In genomic region chr14:21813847-21814246, GRCm38 (mm10) we compare ENCODE assay signal across 12 mouse cellular contexts. TPM values are rescaled to one million over a fixed set of nuclear protein-coding genes. Genes with fewer than 3 reads are reported as not detected.
DNase-seq lines count a peak whose midpoint lies in the region; ATAC-seq and TF ChIP-seq lines count a peak whose summit lies in the region.
"Had no signal": no experiment of that assay in that cellular context is flagged by ENCODE, and none has a peak within 500 bp of the region (broad histone marks: within the 10 kb centered on the region; RNA-seq: fewer than 3 reads in every experiment).

No protein-coding gene starts in this region.

- no peak for TF ChIP-seq CTCF in G1E (IDR thresholded peaks at IDR 0.05; ENCODE audit: low read depth, low read length)

- peak overlapping the region; percentile 9; the same call in 1 of the 2 replicates for H3K4me3 ChIP-seq in G1E (ENCODE audit: low read depth, low read length)
- no peak overlapping the region for H3K4me3 ChIP-seq in midbrain, embryonic 15.5 days
- no peak overlapping the region for H3K4me3 ChIP-seq in forebrain, embryonic 16.5 days (replicated peaks; ENCODE audit: low read length)
- H3K4me3 ChIP-seq: embryonic facial prominence, embryonic 15.5 days; hindbrain, embryonic 13.5 days had no signal

- no peak overlapping the region for H3K4me2 ChIP-seq in midbrain, embryonic 15.5 days
- no peak overlapping the region for H3K4me2 ChIP-seq in forebrain, embryonic 16.5 days (ENCODE audit: low read length)
- H3K4me2 ChIP-seq: embryonic facial prominence, embryonic 15.5 days; hindbrain, embryonic 13.5 days had no signal

- H3K27ac ChIP-seq in midbrain, embryonic 15.5 days = no peak overlapping the region
- no peak overlapping the region for H3K27ac ChIP-seq in forebrain, embryonic 16.5 days (ENCODE audit: low read length)
- H3K27ac ChIP-seq: embryonic facial prominence, embryonic 15.5 days; hindbrain, embryonic 13.5 days had no signal

- peaks cover 53% of the 10 kb centered on the region for H3K4me1 ChIP-seq in G1E (ENCODE audit: insufficient read depth, low read depth, low read length)
- H3K4me1 ChIP-seq in midbrain, embryonic 15.5 days = no peaks in the 10 kb centered on the region
- H3K4me1 ChIP-seq in forebrain, embryonic 16.5 days (replicated peaks; ENCODE audit: control insufficient read depth, insufficient read depth, low read length) = no peaks in the 10 kb centered on the region
- H3K4me1 ChIP-seq: embryonic facial prominence, embryonic 15.5 days; hindbrain, embryonic 13.5 days had no signal

- H3K9ac ChIP-seq in midbrain, embryonic 15.5 days = no peak overlapping the region
- H3K9ac ChIP-seq in forebrain, embryonic 16.5 days (replicated peaks; ENCODE audit: low read depth, low read length) = no peak overlapping the region
- H3K9ac ChIP-seq: embryonic facial prominence, embryonic 15.5 days; forebrain, postnatal 0 days; hindbrain, embryonic 13.5 days had no signal

- WGBS in midbrain, embryonic 15.5 days = 88% methylated on average over 3 of the region's 3 CpGs
- 79% methylated on average over 3 of the region's 3 CpGs for WGBS in forebrain, embryonic 16.5 days

- H3K27me3 ChIP-seq in G1E (ENCODE audit: insufficient read depth, low read length) = no peaks in the 10 kb centered on the region
- H3K27me3 ChIP-seq in midbrain, embryonic 15.5 days (replicated peaks) = no peaks in the 10 kb centered on the region
- H3K27me3 ChIP-seq in forebrain, embryonic 16.5 days (replicated peaks; ENCODE audit: control insufficient read depth, insufficient read depth, low read length) = no peaks in the 10 kb centered on the region
- H3K27me3 ChIP-seq: embryonic facial prominence, embryonic 15.5 days; hindbrain, embryonic 13.5 days had no signal

- H3K9me3 ChIP-seq in G1E (replicated peaks) = no peaks in the 10 kb centered on the region
- H3K9me3 ChIP-seq in midbrain, embryonic 15.5 days = no peaks in the 10 kb centered on the region
- H3K9me3 ChIP-seq in forebrain, embryonic 16.5 days (ENCODE audit: control insufficient read depth, low read length) = no peaks in the 10 kb centered on the region
- H3K9me3 ChIP-seq: embryonic facial prominence, embryonic 15.5 days; hindbrain, embryonic 13.5 days had no signal

- DNase-seq in layer of hippocampus, adult 11-12 months (ENCODE audit: low spot score) = peak; percentile 44
- no peak for DNase-seq in layer of hippocampus, postnatal 36 days
- DNase-seq in G1E (ENCODE audit: low spot score) = no peak
- DNase-seq in adrenal gland, postnatal 10 days = peak; percentile 58
- DNase-seq: forebrain, postnatal 0 days; lung, postnatal 14 days; thymus, postnatal 36 days had no signal

- ATAC-seq in G1E (ENCODE audit: extremely low read depth, insufficient number of reproducible peaks, low FRiP score, poor library complexity, severe bottlenecking) = no peak
- ATAC-seq in megakaryocyte, adult 5-6 weeks (ENCODE audit: poor library complexity, severe bottlenecking) = peak; percentile 44; the same call in 1 of the 2 replicates
- no peak for ATAC-seq in midbrain, embryonic 15.5 days (replicated peaks)
- ATAC-seq in forebrain, embryonic 16.5 days = no peak
- ATAC-seq: forebrain, postnatal 0 days had no signal

- H3K36me3 ChIP-seq in G1E (replicated peaks) = no peaks in the 10 kb centered on the region
- no peaks in the 10 kb centered on the region for H3K36me3 ChIP-seq in midbrain, embryonic 15.5 days (replicated peaks)
- no peaks in the 10 kb centered on the region for H3K36me3 ChIP-seq in forebrain, embryonic 16.5 days (ENCODE audit: control insufficient read depth, insufficient read depth)
- H3K36me3 ChIP-seq: embryonic facial prominence, embryonic 15.5 days; hindbrain, embryonic 13.5 days had no signal

RNA-seq across cellular contexts. Expression of gene Vdac2, which starts 11.2 kb away (rescaled TPM):
- 100 to 1,000 TPM; 226 to 241 TPM for total RNA-seq in layer of hippocampus, postnatal 36 days (2021)
- total RNA-seq in G1E (2014; fragmentation: Nextera tagmentation) (525 and 570 TPM in 2 replicates), G1E (2017) (445 and 495 TPM in 2 replicates)
- polyA plus RNA-seq in G1E (2012) = 636 and 648 TPM in 2 replicates
- total RNA-seq in adrenal gland, postnatal 10 days (2021) = 100 to 1,000 TPM; 276 to 322 TPM
- total RNA-seq in megakaryocyte, adult 5-6 weeks (2015) = 293 and 324 TPM in 2 replicates
- 231 and 287 TPM in 2 replicates for total RNA-seq in megakaryocyte, adult 5-6 weeks (2017)
- polyA plus RNA-seq in midbrain, embryonic 15.5 days (2015; fragmentation: Nextera tagmentation; extraction: Ambion mirVana) = 265 and 272 TPM in 2 replicates
- 249 and 260 TPM in 2 replicates for polyA plus RNA-seq in forebrain, embryonic 16.5 days (2015; fragmentation: Nextera tagmentation; extraction: Ambion mirVana)

RNA-seq across cellular contexts. Expression of gene Comtd1, which starts 34.9 kb away (rescaled TPM):
- total RNA-seq in layer of hippocampus, postnatal 36 days (2021) = 10 to 100 TPM; 25.5 to 29.8 TPM
- total RNA-seq in G1E (2014; fragmentation: Nextera tagmentation) (23.3 and 33.0 TPM in 2 replicates), G1E (2017) (20.6 and 24.5 TPM in 2 replicates)
- polyA plus RNA-seq in G1E (2012) = 49.2 and 49.5 TPM in 2 replicates
- 10 to 100 TPM; 39.1 to 45.7 TPM for total RNA-seq in adrenal gland, postnatal 10 days (2021)
- total RNA-seq in megakaryocyte, adult 5-6 weeks (2015) = 8.0 and 14.3 TPM in 2 replicates
- total RNA-seq in megakaryocyte, adult 5-6 weeks (2017) = 0.89 and 5.4 TPM in 2 replicates
- polyA plus RNA-seq in midbrain, embryonic 15.5 days (2015; fragmentation: Nextera tagmentation; extraction: Ambion mirVana) = 52.3 and 54.4 TPM in 2 replicates
- 28.1 and 34.9 TPM in 2 replicates for polyA plus RNA-seq in forebrain, embryonic 16.5 days (2015; fragmentation: Nextera tagmentation; extraction: Ambion mirVana)

Comparison
In these comparisons a context has a peak if more than half of its experiments do, and no peak if none do; other contexts are left out.
1. DNase-seq: peak in layer of hippocampus, adult 11-12 months (single experiment) and adrenal gland, postnatal 10 days (single experiment); none in layer of hippocampus, postnatal 36 days (0 of 2) and G1E (single experiment).